Mouse (Mus musculus) MEL (cell line): ENCODE measurements around the gene Igflr1.

Experiments
- KAT2A ChIP-seq: conservative IDR thresholded peaks from 2 replicates; pipeline ENCODE4 v1.6.1; 2012; ENCODE audit warnings: low read depth, low read length, improper control_type of control experiment, inconsistent platforms
- MXI1 ChIP-seq: IDR thresholded peaks from 2 replicates; pipeline ENCODE4 v1.6.1; 2011; ENCODE audit warnings: mild to moderate bottlenecking, low read depth, low read length, improper control_type of control experiment
- POLR2A ChIP-seq, 2 experiments: IDR thresholded peaks; 2 replicates each; pipeline ENCODE4 v1.6.1; 2011 to 2012; ENCODE audit warnings: low read length in 2 of 2, mild to moderate bottlenecking in 2 of 2, control low read depth in 1 of 2, improper control_type of control experiment in 1 of 2, low read depth in 1 of 2, moderate library complexity in 1 of 2; ENCODE audit not compliant: control insufficient read depth in 1 of 2, insufficient read depth in 1 of 2, poor library complexity in 1 of 2
- SMC3 ChIP-seq: IDR thresholded peaks from 2 replicates; pipeline ENCODE4 v1.6.1; 2011; ENCODE audit warnings: low read depth, low read length, improper control_type of control experiment
- ZMIZ1 ChIP-seq: IDR thresholded peaks from 2 replicates; pipeline ENCODE4 v1.6.1; 2012; ENCODE audit warnings: low read depth, mild to moderate bottlenecking, inconsistent platforms, low read length, improper control_type of control experiment, moderate library complexity

DNA sequence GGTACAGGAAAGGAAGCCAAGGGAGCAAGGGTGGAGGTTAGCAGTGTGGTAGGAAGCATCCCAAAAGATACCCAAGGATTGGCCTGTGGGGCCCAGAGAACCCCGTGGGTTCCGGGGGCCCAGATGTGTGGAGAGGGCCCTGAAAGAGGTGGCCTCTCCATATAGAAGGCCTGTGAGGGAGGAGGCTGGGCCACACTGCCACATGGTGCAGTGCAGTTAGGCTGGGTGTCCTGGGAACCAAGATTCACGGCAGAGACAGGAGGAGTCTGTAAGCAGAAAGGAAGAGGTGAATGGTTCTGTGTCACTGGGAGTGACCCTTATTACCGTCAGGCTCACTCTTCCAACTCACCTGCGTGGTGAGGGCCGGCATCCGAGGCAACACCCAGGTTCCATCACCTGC, 24.7 kb upstream of the Igflr1 start:
- no peak for TF ChIP-seq MXI1
- no peak for TF ChIP-seq ZMIZ1
- TF ChIP-seq KAT2A = no peak
- no peak for TF ChIP-seq POLR2A (IDR thresholded peaks at IDR 0.05; ENCODE audit: control insufficient read depth in 1 of 2, insufficient read depth in 1 of 2, low read depth in 1 of 2, low read length in 2 of 2, poor library complexity in 1 of 2)
- no peak for TF ChIP-seq SMC3
